9 mouse cellular contexts compared by ENCODE assay signal in the genomic region with DNA sequence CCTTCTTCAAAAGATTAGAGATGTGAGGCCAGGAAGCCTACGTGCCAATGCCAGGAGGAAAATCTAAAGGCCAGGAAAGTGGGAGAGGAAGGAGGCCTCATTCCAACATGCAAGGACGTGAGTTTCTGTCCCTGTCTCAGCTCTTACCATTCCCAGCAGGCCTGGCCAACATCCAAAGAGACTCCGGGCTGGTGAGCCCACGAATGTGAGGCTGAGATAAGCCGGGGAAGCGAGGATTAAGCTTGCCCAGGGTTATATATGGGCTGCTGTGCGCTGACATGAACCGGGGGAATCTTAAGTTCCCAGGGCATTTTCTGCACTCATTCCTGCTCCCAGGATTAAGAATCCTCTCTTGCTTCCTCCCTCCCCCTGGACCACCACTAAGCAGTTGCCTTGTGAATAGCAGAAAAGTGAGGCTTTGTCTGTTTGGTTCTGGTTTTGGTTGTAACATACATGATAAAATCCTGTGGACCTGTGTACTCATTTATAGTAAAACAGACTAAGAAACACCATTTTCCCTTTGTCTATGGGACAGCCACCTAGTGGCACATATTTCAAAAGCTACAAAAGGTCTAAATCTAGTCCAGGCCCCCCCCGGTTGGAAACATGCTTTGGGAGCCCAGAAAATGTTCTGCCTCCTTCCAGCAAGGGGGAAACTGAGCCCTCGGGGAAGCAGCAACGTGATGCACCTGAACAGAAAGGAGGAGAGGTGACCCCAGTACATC.
DNase-seq lines count a peak whose midpoint lies in the region; ATAC-seq and TF ChIP-seq lines count a peak whose summit lies in the region.
"Had no signal": no experiment of that assay in that cellular context is flagged by ENCODE, and none has a peak within 500 bp of the region (broad histone marks: within the 10 kb centered on the region; RNA-seq: fewer than 3 reads in every experiment).

No protein-coding gene starts in this region.

- ATAC-seq in midbrain, postnatal 0 days (ENCODE audit: low FRiP score), result peak; percentile 34; the same call in 1 of the 2 replicates
- no peak for ATAC-seq in neural tube, embryonic 15.5 days (ENCODE audit: low FRiP score)

- 37% methylated on average over 11 of the region's 11 CpGs for WGBS in midbrain, postnatal 0 days
- WGBS in neural tube, embryonic 15.5 days, result 70% methylated on average over 11 of the region's 11 CpGs

- peaks cover 7 to 38% of the 10 kb centered on the region in 2 experiments for H3K4me1 ChIP-seq in MEL (ENCODE audit: control insufficient read depth in 1 of 2, insufficient read depth in 2 of 2, low read length in 2 of 2)
- H3K4me1 ChIP-seq in midbrain, postnatal 0 days (ENCODE audit: insufficient read depth, low read length), result no peaks in the 10 kb centered on the region
- peaks cover 15% of the 10 kb centered on the region for H3K4me1 ChIP-seq in neural tube, embryonic 15.5 days

- no peak overlapping the region for H3K27ac ChIP-seq in MEL (ENCODE audit: control insufficient read depth, low read depth, low read length)
- peak overlapping the region; percentile 44; the same call in 1 of the 2 replicates for H3K27ac ChIP-seq in midbrain, postnatal 0 days (ENCODE audit: low read depth, low read length)
- H3K27ac ChIP-seq in neural tube, embryonic 15.5 days (replicated peaks), result no peak overlapping the region

- no peaks in the 10 kb centered on the region for H3K9me3 ChIP-seq in MEL (replicated peaks; ENCODE audit: insufficient read depth, low read length)
- H3K9me3 ChIP-seq in midbrain, postnatal 0 days (ENCODE audit: low read length), result no peaks in the 10 kb centered on the region
- H3K9me3 ChIP-seq in neural tube, embryonic 15.5 days (replicated peaks), result no peaks in the 10 kb centered on the region

- H3K9ac ChIP-seq in MEL (ENCODE audit: control insufficient read depth, low read depth, low read length, poor library complexity, severe bottlenecking), result no peak overlapping the region
- no peak overlapping the region for H3K9ac ChIP-seq in midbrain, postnatal 0 days (replicated peaks; ENCODE audit: low read length, poor library complexity, severe bottlenecking)
- H3K9ac ChIP-seq in neural tube, embryonic 15.5 days (replicated peaks), result no peak overlapping the region

- TF ChIP-seq EP300 in MEL (IDR thresholded peaks at IDR 0.05; ENCODE audit: low read depth in 1 of 2, low read length in 2 of 2), result peak; percentile 59 to 72

- peak; percentile 26 for DNase-seq in gastrocnemius, postnatal 10 days
- no peak for DNase-seq in gastrocnemius, adult 8-10 months (ENCODE audit: low spot score in 2 of 2)
- DNase-seq in MEL (ENCODE audit: low read depth, low spot score), result peak; percentile 83
- peak; percentile 54 for DNase-seq in cerebellum, adult 8-10 months
- peak; percentile 53 to 69 for DNase-seq in heart, postnatal 14 days
- peak; percentile 38 for DNase-seq in midbrain, postnatal 0 days (ENCODE audit: low spot score)
- no peak for DNase-seq in urinary bladder, adult 18-20 months (ENCODE audit: low spot score in 2 of 2)

- H3K4me3 ChIP-seq in MEL (ENCODE audit: control insufficient read depth in 1 of 2, insufficient read depth in 1 of 2, low read depth in 2 of 2, low read length in 2 of 2), result peak overlapping the region; percentile 33 to 58
- no peak overlapping the region for H3K4me3 ChIP-seq in midbrain, postnatal 0 days (ENCODE audit: low read depth, low read length)
- no peak overlapping the region for H3K4me3 ChIP-seq in neural tube, embryonic 15.5 days (replicated peaks)
- H3K4me3 ChIP-seq: megakaryocyte, embryonic 14.5 days had no signal

- intact Hi-C loops in heart, postnatal 14 days (cut with DNase I), result no loop called here

- no peak for TF ChIP-seq CTCF in MEL (IDR thresholded peaks at IDR 0.05 in 2 of 3, conservative IDR thresholded peaks at IDR 0.05 in 1 of 3; ENCODE audit: control insufficient read depth in 1 of 3, insufficient read depth in 1 of 3, low read depth in 2 of 3, low read length in 3 of 3, poor library complexity in 1 of 3, severe bottlenecking in 1 of 3)
- TF ChIP-seq CTCF in midbrain, postnatal 0 days (IDR thresholded peaks at IDR 0.05), result peak; percentile 48

- H3K4me2 ChIP-seq in midbrain, postnatal 0 days (ENCODE audit: low read depth, low read length, poor library complexity, severe bottlenecking), result no peak overlapping the region
- H3K4me2 ChIP-seq in neural tube, embryonic 15.5 days, result no peak overlapping the region

- no peaks in the 10 kb centered on the region for H3K79me2 ChIP-seq in MEL (ENCODE audit: control insufficient read depth, insufficient read depth, low read length, poor library complexity)

- TF ChIP-seq RAD21 in MEL (IDR thresholded peaks at IDR 0.05; ENCODE audit: low read depth, low read length), result no peak

- peaks cover 0 to 17% of the 10 kb centered on the region in 2 experiments; a peak in 2 of 4 replicates for H3K36me3 ChIP-seq in MEL (ENCODE audit: control insufficient read depth in 1 of 2, insufficient read depth in 2 of 2, low read length in 2 of 2)
- H3K36me3 ChIP-seq in midbrain, postnatal 0 days (ENCODE audit: insufficient read depth, low read length), result no peaks in the 10 kb centered on the region
- H3K36me3 ChIP-seq in neural tube, embryonic 15.5 days, result no peaks in the 10 kb centered on the region

- TF ChIP-seq POLR2A in MEL (IDR thresholded peaks at IDR 0.05; ENCODE audit: control insufficient read depth in 1 of 2, insufficient read depth in 1 of 2, low read depth in 1 of 2, low read length in 2 of 2, poor library complexity in 1 of 2), result no peak

- H3K27me3 ChIP-seq in MEL (ENCODE audit: control insufficient read depth in 1 of 2, insufficient read depth in 2 of 2, low read length in 2 of 2), result no peaks in the 10 kb centered on the region
- H3K27me3 ChIP-seq in midbrain, postnatal 0 days (ENCODE audit: insufficient read depth, low read length), result no peaks in the 10 kb centered on the region
- no peaks in the 10 kb centered on the region for H3K27me3 ChIP-seq in neural tube, embryonic 15.5 days (replicated peaks)

TF ChIP-seq in MEL, 35 proteins besides CTCF, POLR2A, EP300 and RAD21:
- TF ChIP-seq NELFE (IDR thresholded peaks at IDR 0.05; ENCODE audit: low read depth, low read length) (no peak), ZMIZ1 (IDR thresholded peaks at IDR 0.05; ENCODE audit: low read depth, low read length) (no peak), TBP (IDR thresholded peaks at IDR 0.05; ENCODE audit: low read depth, low read length) (no peak), HCFC1 (IDR thresholded peaks at IDR 0.05; ENCODE audit: low read depth, low read length) (no peak), SIN3A (IDR thresholded peaks at IDR 0.05; ENCODE audit: low read length) (no peak), ZKSCAN1 (IDR thresholded peaks at IDR 0.05; ENCODE audit: low read depth, low read length) (no peak), MAZ (IDR thresholded peaks at IDR 0.05; ENCODE audit: low read depth, low read length) (no peak), CHD1 (IDR thresholded peaks at IDR 0.05; ENCODE audit: low read depth, low read length) (no peak), CHD2 (IDR thresholded peaks at IDR 0.05; ENCODE audit: low read length) (no peak), MEF2A (IDR thresholded peaks at IDR 0.05; ENCODE audit: extremely low read depth, insufficient replicate concordance, low read depth, low read length, poor library complexity, severe bottlenecking) (no peak), GATA1 (IDR thresholded peaks at IDR 0.05; ENCODE audit: low read depth, low read length) (peak; percentile 72), POLR2AphosphoS5 (IDR thresholded peaks at IDR 0.05; ENCODE audit: borderline replicate concordance, low read depth, low read length) (no peak), MXI1 (IDR thresholded peaks at IDR 0.05; ENCODE audit: low read depth, low read length) (peak; percentile 25; the same call in 1 of the 2 replicates), USF2 (IDR thresholded peaks at IDR 0.05; ENCODE audit: borderline replicate concordance in 1 of 2, insufficient read depth in 1 of 2, low read depth in 1 of 2, low read length in 2 of 2) (no peak), NRF1 (IDR thresholded peaks at IDR 0.05; ENCODE audit: insufficient read depth, low read depth, low read length, poor library complexity, severe bottlenecking) (no peak), SMC3 (IDR thresholded peaks at IDR 0.05; ENCODE audit: low read depth, low read length) (0 out of 2 replicates have a peak, but pooled peaks have one; percentile 7), GABPA (IDR thresholded peaks at IDR 0.05; ENCODE audit: low read depth, low read length) (no peak), ELF1 (IDR thresholded peaks at IDR 0.05; ENCODE audit: low read depth, low read length) (no peak), MAFK (IDR thresholded peaks at IDR 0.05; ENCODE audit: borderline replicate concordance, low read depth, low read length) (no peak), POLR2AphosphoS2 (IDR thresholded peaks at IDR 0.05; ENCODE audit: low read length) (no peak), KAT2A (conservative IDR thresholded peaks at IDR 0.05; ENCODE audit: low read depth, low read length) (no peak), MYC (IDR thresholded peaks at IDR 0.05; ENCODE audit: low read depth, low read length) (no peak), BHLHE40 (IDR thresholded peaks at IDR 0.05; ENCODE audit: borderline replicate concordance, low read depth, low read length) (no peak), RCOR1 (IDR thresholded peaks at IDR 0.05; ENCODE audit: low read depth, low read length) (peak; percentile 36; the same call in 1 of the 2 replicates), TAL1 (IDR thresholded peaks at IDR 0.05; ENCODE audit: low read length) (peak; percentile 75), E2F4 (IDR thresholded peaks at IDR 0.05; ENCODE audit: borderline replicate concordance, low read depth, low read length) (no peak), ZC3H11A (IDR thresholded peaks at IDR 0.05; ENCODE audit: low read depth, low read length) (no peak), MYB (IDR thresholded peaks at IDR 0.05; ENCODE audit: low read depth, low read length) (no peak), MAX (IDR thresholded peaks at IDR 0.05; ENCODE audit: low read length) (peak; percentile 25; the same call in 1 of the 2 replicates), ZNF384 (IDR thresholded peaks at IDR 0.05; ENCODE audit: low read depth, low read length) (no peak), UBTF (IDR thresholded peaks at IDR 0.05; ENCODE audit: borderline replicate concordance, insufficient read depth, low read depth, low read length) (no peak), ETS1 (IDR thresholded peaks at IDR 0.05; ENCODE audit: low read depth, low read length) (peak; percentile 55; the same call in 1 of the 2 replicates), USF1 (IDR thresholded peaks at IDR 0.05; ENCODE audit: low read depth, low read length) (no peak), TCF12 (IDR thresholded peaks at IDR 0.05; ENCODE audit: low read depth, low read length) (peak; percentile 77), JUND (IDR thresholded peaks at IDR 0.05; ENCODE audit: low read depth, low read length) (no peak)

Comparison
In these comparisons a context has a peak if more than half of its experiments do, and no peak if none do; other contexts are left out.
1. DNase-seq: peak in gastrocnemius, postnatal 10 days (single experiment), MEL (single experiment), cerebellum, adult 8-10 months (single experiment), heart, postnatal 14 days (2 of 2) and midbrain, postnatal 0 days (single experiment); none in gastrocnemius, adult 8-10 months (0 of 2) and urinary bladder, adult 18-20 months (0 of 2).
2. H3K4me3 ChIP-seq: peak in MEL (2 of 2); none in midbrain, postnatal 0 days (single experiment) and neural tube, embryonic 15.5 days (single experiment).